Mouse (Mus musculus) heart, embryonic 11.5 days (tissue): ENCODE measurements around the gene Col19a1. TPM values are rescaled to one million over a fixed set of nuclear protein-coding genes. Genes with fewer than 3 reads are reported as not detected.

Experiments
- ATAC-seq: fragments of 200-750 bp; cut with Nextera tagmentation; replicated peaks from 2 replicates; pipeline ENCODE4 v1.8.0; 2017; ENCODE audit warnings: moderate library complexity; ENCODE audit not compliant: insufficient number of reproducible peaks, low FRiP score, low TSS enrichment
- H3K27ac ChIP-seq: fragments of 300-500 bp; sonication (generic); 2 replicates; pipeline ENCODE4 v1.5.1; 2014; ENCODE audit warnings: mild to moderate bottlenecking, low read depth, low read length
- H3K27me3 ChIP-seq: fragments of 300-500 bp; sonication (generic); 2 replicates; pipeline ENCODE4 v1.6.1; 2014; ENCODE audit warnings: mild to moderate bottlenecking, low read length, mixed read lengths; ENCODE audit not compliant: control insufficient read depth, insufficient read depth
- H3K36me3 ChIP-seq: fragments of 300-500 bp; sonication (generic); 2 replicates; pipeline ENCODE4 v1.6.1; 2014; ENCODE audit warnings: mild to moderate bottlenecking, low read length, moderate library complexity, mixed read lengths; ENCODE audit not compliant: control insufficient read depth, insufficient read depth
- H3K4me1 ChIP-seq: fragments of 300-500 bp; sonication (generic); 2 replicates; pipeline ENCODE4 v1.6.1; 2014; ENCODE audit warnings: low read length; ENCODE audit not compliant: control insufficient read depth, insufficient read depth
- H3K4me2 ChIP-seq: fragments of 300-500 bp; sonication (generic); 2 replicates; pipeline ENCODE4 v1.6.1; 2014; ENCODE audit warnings: mild to moderate bottlenecking, moderate library complexity
- H3K4me3 ChIP-seq: fragments of 300-500 bp; sonication (generic); 2 replicates; pipeline ENCODE4 v1.5.1; 2014; ENCODE audit warnings: low read depth, low read length
- H3K9ac ChIP-seq: fragments of 300-500 bp; sonication (generic); 2 replicates; pipeline ENCODE4 v1.6.1; 2014; ENCODE audit warnings: mild to moderate bottlenecking, low read depth, low read length, moderate library complexity
- H3K9me3 ChIP-seq: fragments of 300-500 bp; sonication (generic); replicated peaks from 2 replicates; pipeline ENCODE4 v1.6.1; 2016; ENCODE audit warnings: low read length; ENCODE audit not compliant: control insufficient read depth
- WGBS: fragments of 180-500 bp; shearing (Covaris S2); extraction: QIAGEN DNeasy Blood & Tissue Kit; methylation state at CpG from one replicate; pipeline ENCODE4 v1.1.7; 2014; ENCODE audit not compliant: insufficient replicate concordance; 5-methylcytosine and 5-hydroxymethylcytosine counted together
- polyA plus RNA-seq: library from polyadenylated mRNA; unstranded; fragments of >200 nt; fragmentation: Nextera tagmentation; extraction: Ambion mirVana; gene quantifications from 2 replicates; pipeline ENCODE4 v1.2.1, GENCODE M21; 2014

Gene Col19a1
- polyA plus RNA-seq, 1 experiment from 2014 or later, result 0.06 TPM

DNA sequence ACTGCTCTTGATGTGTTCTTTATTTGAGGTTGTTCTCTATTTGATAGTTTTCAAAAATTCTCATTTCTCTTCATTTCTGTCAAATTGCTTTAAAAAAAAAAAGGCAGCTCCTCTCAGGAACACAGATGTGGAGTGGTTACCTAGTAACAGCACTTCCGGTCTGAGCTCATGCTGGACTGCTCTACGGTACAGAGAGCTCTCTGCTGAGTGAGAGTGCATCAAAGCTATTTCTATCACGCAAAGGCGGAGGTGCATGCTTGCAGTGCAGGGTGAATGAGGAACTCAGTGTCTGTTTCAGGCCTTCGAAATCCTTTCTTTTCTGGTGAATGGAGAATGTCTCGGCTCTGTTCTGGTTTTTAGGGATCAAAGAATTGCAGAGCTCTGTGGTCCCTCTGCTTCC, 368.2 kb downstream of the Col19a1 start:
- Histone ChIP-seq H3K36me3 (no peaks in the 10 kb centered on the region), H3K9ac (no peak overlapping the region), H3K4me3 (no peak overlapping the region), H3K4me1 (peaks cover 2% of the 10 kb centered on the region; the same call in 1 of the 2 replicates), H3K4me2 (no peak overlapping the region), H3K27ac (no peak overlapping the region), H3K27me3 (no peaks in the 10 kb centered on the region), H3K9me3 (no peaks in the 10 kb centered on the region)
- WGBS, result 48% methylated on average over 6 of the region's 6 CpGs
- ATAC-seq, result no peak

Other genes with a start within 250 kb of the Col19a1 start
- 21.9 and 28.3 TPM in 2 replicates for gene Lmbrd1, start 91.2 kb upstream of the Col19a1 start, polyA plus RNA-seq